Mouse (Mus musculus) cerebellum, adult 11-12 months (tissue): ENCODE data around the gene Dazap1.

Source experiments
- DNase-seq: peaks from one replicate; pipeline ENCODE4 v3.0.0; 2022

Gene Dazap1

GRCm38 (mm10) chr10:80300672-80301181 lies 39.4 kb downstream of the Dazap1 start:
- peak; percentile 62 for DNase-seq

DNA sequence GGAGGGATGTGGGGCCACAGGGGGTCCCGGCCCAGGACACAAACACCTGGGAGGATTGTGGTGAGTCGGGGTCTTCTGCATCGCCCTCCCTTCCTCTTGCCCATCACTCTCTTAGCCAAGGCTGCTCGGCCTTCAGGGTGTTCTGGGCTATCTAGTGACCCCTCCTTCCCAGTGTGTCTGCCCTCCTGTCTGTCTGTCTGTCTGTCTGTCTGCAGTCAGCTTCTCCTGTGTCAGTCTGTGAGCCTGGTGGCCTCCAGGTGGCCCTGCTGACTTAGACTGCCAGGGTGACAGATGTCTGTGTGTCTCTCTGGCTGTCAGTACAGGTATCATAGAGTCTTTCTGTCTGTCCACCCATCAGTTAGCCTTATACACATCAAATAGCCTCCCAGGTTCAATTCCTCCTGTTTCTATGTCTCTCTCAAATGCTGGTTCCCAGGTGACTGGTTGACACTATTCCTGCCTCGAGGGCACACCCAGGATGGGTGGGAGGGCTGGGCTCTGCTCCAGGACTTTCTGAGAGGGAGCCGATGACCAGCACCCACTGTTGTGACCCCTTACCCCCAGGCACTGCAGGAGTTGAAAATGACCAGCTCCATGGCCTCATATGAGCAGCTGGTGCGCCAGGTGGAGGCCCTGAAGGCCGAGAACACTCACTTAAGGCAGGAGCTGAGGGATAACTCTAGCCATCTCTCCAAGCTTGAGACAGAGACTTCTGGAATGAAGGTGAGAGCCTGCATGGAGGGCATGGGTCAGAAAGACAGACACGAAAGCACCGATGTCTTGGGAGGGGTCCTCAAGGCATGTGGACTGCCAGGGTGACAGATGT lies 40.2 kb downstream of the Dazap1 start:
- peak; percentile 67 for DNase-seq

GRCm38 (mm10) chr10:80302082-80302355 lies 40.7 kb downstream of the Dazap1 start:
- DNase-seq: no peak

DNA sequence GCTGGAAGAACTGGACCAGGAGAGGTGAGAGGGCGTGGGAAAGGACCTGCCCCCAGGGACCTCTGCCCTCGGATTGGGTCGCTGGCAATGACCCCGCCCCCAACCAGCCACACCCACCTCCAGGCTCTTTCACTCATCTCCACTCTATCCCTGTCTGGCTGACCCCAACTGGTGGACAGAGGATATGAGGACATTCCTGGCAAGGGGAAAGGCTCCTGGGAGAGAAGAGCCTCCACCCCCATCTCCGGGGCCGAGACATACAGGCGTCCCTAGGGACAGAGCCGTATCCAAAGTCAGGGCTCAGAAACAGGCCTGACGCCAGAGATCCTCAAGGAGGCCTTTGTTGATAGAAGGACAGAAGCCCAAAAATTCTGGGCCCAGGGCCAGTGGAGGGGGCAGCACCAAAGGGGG lies 41.2 kb downstream of the Dazap1 start:
- peak; percentile 81 for DNase-seq

DNA sequence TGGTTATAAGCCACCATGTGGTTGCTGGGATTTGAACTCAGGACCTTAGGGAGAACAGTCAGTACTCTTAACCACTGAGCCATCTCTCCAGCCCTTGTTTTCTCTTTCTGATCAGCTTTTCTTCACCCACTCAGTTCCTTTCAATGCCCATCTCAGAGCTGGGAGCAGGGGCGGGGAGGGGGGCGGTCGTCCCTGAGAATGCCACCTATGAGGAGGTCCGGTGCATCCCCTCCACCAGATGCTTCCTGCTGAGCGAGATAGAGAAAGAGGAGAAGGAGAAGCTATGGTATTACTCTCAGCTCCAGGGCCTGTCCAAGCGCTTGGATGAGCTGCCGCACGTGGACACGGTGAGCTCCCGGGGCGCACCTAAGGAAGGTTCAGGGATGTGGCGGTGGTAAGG lies 43.2 kb downstream of the Dazap1 start:
- DNase-seq: no peak

DNA sequence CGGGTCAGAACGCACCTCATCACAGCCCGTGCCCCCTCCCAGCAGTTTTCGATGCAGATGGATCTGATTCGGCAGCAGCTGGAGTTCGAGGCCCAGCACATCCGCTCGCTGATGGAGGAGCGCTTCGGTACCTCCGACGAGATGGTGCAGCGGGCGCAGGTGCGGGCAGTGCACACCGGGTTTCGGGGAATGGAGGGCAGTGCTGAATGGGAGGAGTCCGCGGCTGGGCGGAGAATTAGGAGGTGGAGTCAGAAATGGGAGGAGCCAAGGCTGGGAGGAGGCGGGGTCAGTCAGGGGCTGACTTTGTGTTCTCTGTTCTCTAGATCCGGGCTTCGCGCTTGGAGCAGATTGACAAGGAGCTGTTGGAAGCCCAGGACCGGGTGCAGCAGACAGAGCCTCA lies 43.6 kb downstream of the Dazap1 start:
- no peak for DNase-seq

DNA sequence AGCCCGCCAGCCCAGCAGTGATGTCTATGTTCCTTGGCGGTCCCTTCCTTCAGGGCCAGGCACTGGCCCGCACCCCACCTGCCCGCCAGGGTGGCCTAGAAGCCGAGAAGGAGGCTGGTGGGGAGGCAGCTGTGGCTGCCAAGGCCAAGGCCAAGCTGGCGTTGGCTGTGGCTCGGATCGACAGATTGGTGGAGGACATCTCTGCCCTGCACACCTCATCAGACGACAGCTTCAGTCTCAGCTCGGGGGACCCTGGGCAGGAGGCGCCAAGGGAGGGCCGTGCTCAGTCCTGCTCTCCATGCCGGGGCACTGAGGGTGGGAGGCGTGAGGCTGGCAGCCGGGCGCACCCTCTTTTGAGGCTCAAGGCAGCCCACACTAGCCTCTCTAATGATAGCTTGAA lies 50.3 kb downstream of the Dazap1 start:
- DNase-seq: peak; percentile 56

DNA sequence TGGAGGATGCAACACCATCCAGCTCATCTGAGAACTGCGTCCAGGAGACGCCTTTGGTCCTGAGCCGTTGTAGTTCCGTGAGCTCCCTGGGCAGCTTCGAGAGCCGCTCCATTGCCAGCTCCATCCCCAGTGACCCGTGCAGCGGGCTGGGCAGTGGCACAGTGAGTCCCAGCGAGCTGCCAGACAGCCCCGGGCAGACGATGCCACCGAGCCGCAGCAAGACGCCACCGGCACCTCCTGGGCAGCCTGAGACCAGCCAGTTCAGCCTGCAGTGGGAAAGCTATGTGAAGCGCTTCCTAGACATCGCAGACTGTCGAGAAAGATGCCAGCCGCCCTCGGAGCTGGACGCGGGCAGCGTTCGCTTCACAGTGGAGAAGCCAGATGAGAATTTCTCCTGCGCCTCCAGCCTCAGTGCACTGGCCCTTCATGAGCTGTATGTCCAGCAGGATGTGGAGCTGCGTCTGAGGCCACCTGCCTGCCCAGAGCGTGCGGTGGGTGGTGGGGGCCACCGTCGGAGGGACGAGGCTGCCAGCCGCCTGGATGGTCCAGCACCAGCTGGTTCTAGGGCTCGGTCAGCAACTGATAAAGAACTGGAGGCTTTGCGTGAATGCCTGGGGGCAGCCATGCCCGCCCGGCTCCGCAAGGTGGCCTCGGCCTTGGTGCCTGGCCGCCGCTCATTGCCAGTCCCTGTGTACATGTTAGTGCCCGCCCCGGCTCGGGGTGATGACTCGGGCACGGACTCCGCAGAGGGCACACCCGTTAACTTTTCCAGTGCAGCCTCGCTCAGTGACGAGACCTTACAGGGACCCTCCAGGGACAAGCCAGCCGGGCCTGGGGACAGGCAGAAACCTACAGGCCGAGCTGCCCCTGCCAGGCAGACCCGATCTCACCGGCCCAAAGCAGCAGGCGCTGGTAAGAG lies 51.6 kb downstream of the Dazap1 start:
- DNase-seq: peak; percentile 65

DNA sequence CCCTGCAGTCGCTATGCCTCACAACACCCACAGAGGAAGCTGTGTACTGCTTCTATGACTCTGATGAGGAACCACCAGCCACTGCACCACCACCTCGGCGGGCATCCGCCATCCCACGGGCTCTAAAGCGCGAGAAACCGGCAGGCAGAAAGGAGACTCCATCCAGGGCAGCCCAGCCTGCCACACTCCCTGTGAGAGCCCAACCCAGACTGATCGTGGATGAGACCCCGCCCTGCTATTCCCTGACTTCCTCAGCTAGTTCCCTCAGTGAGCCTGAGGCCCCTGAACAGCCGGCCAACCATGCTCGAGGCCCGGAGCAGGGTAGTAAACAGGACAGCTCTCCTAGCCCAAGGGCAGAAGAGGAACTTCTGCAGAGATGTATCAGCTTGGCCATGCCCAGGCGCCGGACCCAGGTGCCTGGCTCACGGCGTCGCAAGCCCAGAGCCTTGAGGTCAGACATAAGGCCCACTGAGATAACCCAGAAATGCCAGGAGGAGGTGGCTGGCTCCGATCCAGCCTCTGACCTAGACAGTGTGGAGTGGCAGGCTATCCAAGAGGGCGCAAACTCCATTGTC lies 52.4 kb downstream of the Dazap1 start:
- DNase-seq: peak; percentile 76

GRCm38 (mm10) chr10:80314494-80315001 lies 53.3 kb downstream of the Dazap1 start:
- peak; percentile 59 for DNase-seq

DNA sequence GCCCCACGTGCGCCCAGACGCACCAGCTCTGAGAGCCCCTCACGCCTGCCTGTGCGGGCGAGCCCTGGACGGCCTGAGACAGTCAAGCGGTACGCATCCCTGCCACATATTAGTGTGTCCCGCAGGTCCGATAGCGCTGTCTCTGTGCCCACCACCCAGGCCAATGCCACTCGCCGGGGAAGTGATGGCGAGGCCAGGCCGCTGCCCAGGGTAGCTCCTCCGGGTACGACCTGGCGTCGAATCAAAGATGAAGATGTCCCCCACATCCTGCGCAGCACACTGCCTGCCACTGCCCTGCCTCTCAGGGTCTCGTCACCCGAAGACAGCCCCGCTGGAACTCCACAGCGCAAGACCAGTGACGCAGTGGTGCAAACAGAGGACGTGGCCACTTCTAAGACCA lies 54.0 kb downstream of the Dazap1 start:
- peak; percentile 52 for DNase-seq

- no peak for DNase-seq
Observed at GRCm38 (mm10) chr10:80316359-80316781, 55.1 kb downstream of the Dazap1 start.

DNA sequence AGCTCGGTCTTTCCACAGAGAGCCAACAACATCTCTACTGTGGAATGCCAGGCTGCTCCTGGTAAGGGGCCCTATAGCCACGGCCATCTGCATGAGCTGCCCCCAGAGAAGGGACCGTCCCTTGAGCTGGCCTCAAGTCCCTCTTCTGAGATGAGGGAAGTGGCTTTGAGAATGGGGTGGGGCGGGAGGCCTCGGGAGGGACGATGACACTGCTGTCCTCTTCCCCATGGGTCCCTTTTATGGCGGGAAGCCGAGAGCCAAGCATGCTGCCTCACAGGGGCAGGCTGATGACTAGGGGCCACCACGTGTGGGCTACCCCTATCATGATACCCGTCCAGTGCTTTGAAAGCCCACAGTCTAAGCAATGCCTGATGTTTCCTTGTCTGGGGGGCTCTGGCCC lies 55.7 kb downstream of the Dazap1 start:
- no peak for DNase-seq

DNA sequence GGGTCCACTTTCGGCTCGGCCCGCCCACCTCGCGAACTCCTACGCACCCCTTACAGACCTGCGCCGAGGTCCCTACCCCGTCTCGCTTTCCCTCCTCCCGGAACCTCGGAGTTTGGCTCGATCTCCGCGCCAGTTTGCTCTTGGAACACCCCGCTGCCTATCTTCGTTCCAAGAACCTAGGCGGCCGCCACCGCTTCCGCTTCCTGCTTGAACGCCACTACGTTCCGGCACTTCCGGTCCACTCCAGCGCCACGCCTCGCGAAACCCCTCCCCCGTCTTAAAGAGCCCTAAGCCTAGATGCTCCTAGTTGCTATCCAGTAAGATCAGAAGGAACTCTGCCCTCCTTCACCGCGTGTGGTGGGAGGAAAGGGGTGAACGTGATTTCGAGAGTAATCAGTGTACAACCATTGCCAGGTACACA lies 59.1 kb downstream of the Dazap1 start, which contains the start of gene 2310011J03Rik:
TSS of gene 2310011J03Rik (minus strand) at position 198 of the 421 bp plus-strand sequence.
- DNase-seq: peak; percentile 90

GRCm38 (mm10) chr10:80321014-80321669 lies 59.9 kb downstream of the Dazap1 start:
- no peak for DNase-seq

DNA sequence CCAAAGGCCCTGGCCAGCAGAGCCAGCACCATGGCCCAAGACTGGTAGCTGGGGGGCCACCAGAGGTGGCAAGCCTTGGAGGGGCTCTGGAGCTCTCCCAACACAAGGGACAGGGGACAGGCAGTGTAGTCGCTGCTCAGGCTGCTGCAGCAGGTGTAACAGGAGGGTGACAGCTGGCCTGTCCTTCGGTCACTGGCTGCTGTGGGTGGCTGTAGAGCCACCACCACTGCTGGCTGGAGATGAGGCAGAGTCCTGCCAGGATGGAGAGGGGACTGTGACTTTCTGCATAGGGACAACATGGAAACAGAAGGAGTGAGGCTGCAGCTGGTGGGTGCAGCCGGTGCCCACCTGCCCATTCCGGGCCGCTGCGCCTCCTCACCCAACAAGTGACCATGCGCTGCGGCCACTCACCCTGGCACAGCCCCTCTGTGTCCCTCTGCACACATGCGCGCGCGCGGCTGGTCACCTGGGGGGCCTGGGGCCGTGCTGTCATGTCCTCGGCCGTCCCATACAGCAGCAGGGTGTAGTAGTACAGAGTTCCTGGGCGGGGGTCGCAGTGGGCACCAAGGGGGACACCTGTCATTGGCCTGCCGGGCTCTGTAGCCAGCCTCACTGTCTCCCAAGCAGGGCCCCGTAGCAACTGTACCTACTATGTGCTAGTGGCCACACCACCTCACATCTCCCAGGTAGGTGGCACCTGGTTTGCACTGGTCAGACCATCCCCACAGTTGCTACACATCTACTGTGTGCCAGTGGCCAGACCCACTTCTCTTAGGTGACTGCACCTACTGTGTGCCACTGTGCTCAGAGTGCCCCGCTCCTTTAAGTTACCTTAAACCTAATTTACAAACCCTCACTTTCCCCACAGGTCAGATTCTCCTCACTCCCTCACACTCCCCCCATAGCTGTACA lies 60.6 kb downstream of the Dazap1 start:
- DNase-seq: peak; percentile 67

GRCm38 (mm10) chr10:80322811-80323211 lies 61.5 kb downstream of the Dazap1 start:
- DNase-seq: peak; percentile 62

DNA sequence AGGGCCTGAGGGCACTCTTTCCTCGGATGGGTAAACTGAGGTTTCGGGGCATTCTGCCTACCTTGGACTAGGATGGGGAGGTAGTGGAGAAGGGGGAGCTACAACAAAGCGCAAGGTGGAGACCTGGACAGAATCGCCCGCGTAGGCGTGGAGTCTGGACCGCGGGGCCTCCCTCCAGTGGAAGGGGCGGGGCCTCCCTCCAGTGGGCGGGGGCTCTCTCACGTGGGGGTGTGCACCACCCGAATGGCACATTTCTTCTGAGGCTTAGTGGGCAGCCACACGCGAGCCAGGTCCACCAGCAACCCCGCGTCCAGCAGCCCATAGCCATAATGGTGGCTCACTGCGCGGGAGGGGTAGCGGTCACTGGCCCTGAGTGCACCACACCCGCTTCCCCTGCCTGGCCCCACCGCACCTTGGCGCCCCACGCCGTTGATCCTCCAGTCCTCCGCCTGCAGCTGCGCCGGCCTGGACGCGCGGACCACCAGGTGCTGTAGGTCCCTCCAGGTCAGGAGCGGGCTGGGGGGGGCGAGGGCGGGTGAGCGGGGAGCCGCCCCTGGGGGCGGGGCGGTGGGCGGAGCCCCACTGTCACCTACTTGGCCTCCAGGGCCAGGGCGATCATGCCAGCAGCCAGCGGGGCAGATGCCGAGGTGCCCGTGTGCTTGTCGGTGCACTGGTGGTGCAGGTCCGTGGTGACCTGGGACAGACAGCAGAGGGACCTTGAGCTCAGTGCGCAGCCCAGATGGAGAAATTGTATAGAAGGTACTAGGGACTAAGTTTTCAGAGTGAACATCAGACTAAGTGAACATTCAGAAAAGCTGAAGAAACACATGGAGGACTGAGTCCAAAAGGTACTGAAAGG lies 62.2 kb downstream of the Dazap1 start:
- peak; percentile 82 for DNase-seq

GRCm38 (mm10) chr10:80324120-80325037 lies 63.1 kb downstream of the Dazap1 start:
- peak; percentile 71 for DNase-seq
